Mouse (Mus musculus) liver, embryonic 14.5 days (tissue): Measurements from ENCODE around the gene Ptcra. TPM values are rescaled to one million over a fixed set of nuclear protein-coding genes. Genes with fewer than 3 reads are reported as not detected.

Experiments
- ATAC-seq: fragments of 200-750 bp; cut with Nextera tagmentation; 2 replicates; pipeline ENCODE4 v1.8.0; 2017; ENCODE audit warnings: moderate number of reproducible peaks, mild to moderate bottlenecking, moderate library complexity; ENCODE audit not compliant: insufficient read depth
- DNase-seq, 3 experiments: peaks; one replicate each; pipeline ENCODE4 v3.0.0-alpha.2; 2012 to 2013; ENCODE audit warnings: low read depth in 3 of 3, low spot score in 3 of 3
- H3K27ac ChIP-seq: fragments of 300-500 bp; sonication (generic); 2 replicates; pipeline ENCODE4 v1.5.1; 2014; ENCODE audit warnings: moderate library complexity, mild to moderate bottlenecking, control low read depth, inconsistent platforms
- H3K27me3 ChIP-seq: fragments of 300-500 bp; sonication (generic); 2 replicates; pipeline ENCODE4 v1.6.1; 2014; ENCODE audit warnings: mild to moderate bottlenecking, low read length, moderate library complexity; ENCODE audit not compliant: control insufficient read depth, insufficient read depth
- H3K36me3 ChIP-seq: fragments of 300-500 bp; sonication (generic); replicated peaks from 2 replicates; pipeline ENCODE4 v1.6.1; 2014; ENCODE audit warnings: low read depth; ENCODE audit not compliant: control insufficient read depth, insufficient read depth
- H3K4me1 ChIP-seq, 2 experiments: fragments of 200-500 bp in 1 of 2; fragments of 300-500 bp in 1 of 2; sonication (generic) in 1 of 2; replicated peaks; 2 replicates each; pipeline ENCODE4 v1.6.1; 2012 to 2014; ENCODE audit warnings: antibody characterized with exemption in 1 of 2, inconsistent platforms in 1 of 2, low read length in 1 of 2; ENCODE audit not compliant: control insufficient read depth in 2 of 2, insufficient read depth in 2 of 2
- H3K4me2 ChIP-seq: fragments of 300-500 bp; sonication (generic); 2 replicates; pipeline ENCODE4 v1.6.1; 2014; ENCODE audit warnings: low read depth, mild to moderate bottlenecking, control low read depth, moderate library complexity
- H3K4me3 ChIP-seq, 2 experiments: fragments of 200-500 bp in 1 of 2; fragments of 300-500 bp in 1 of 2; sonication (generic) in 1 of 2; 2 replicates each; pipeline ENCODE4 v1.5.1; 2012 to 2014; ENCODE audit warnings: low read depth in 2 of 2, low read length in 2 of 2, mild to moderate bottlenecking in 2 of 2, control low read depth in 1 of 2, inconsistent platforms in 1 of 2, moderate library complexity in 1 of 2; ENCODE audit not compliant: insufficient read depth in 1 of 2
- H3K9ac ChIP-seq: fragments of 300-500 bp; sonication (generic); replicated peaks from 2 replicates; pipeline ENCODE4 v1.6.1; 2014; ENCODE audit warnings: mild to moderate bottlenecking, control low read depth, moderate library complexity
- H3K9me3 ChIP-seq: fragments of 300-500 bp; sonication (generic); 2 replicates; pipeline ENCODE4 v1.6.1; 2016; ENCODE audit warnings: low read length, mixed read lengths; ENCODE audit not compliant: control insufficient read depth
- CTCF ChIP-seq: IDR thresholded peaks from 2 replicates; pipeline ENCODE4 v1.5.1; 2016; ENCODE audit warnings: antibody characterized with exemption, low read depth, control low read depth
- EP300 ChIP-seq: IDR thresholded peaks from 2 replicates; pipeline ENCODE4 v1.6.1; 2016; ENCODE audit warnings: antibody characterized with exemption, low read depth
- WGBS: fragments of 180-500 bp; shearing (Covaris S2); extraction: QIAGEN DNeasy Blood & Tissue Kit; methylation state at CpG from one replicate; pipeline ENCODE4 v1.1.7; 2014; ENCODE audit not compliant: insufficient replicate concordance; 5-methylcytosine and 5-hydroxymethylcytosine counted together
- polyA plus RNA-seq, 2 experiments: library from polyadenylated mRNA; depleted of rRNA in 1 of 2; stranded (reverse) in 1 of 2; unstranded in 1 of 2; fragments of >200 nt; fragmentation: Nextera tagmentation in 1 of 2; extraction: Ambion mirVana in 1 of 2; gene quantifications; 2 replicates each; pipeline versions ENCODE4 v1.2.1 to v1.2.3; 2012 to 2014

Gene Ptcra
- polyA plus RNA-seq, 2 experiments: 0.04 to 0.10 TPM

DNA sequence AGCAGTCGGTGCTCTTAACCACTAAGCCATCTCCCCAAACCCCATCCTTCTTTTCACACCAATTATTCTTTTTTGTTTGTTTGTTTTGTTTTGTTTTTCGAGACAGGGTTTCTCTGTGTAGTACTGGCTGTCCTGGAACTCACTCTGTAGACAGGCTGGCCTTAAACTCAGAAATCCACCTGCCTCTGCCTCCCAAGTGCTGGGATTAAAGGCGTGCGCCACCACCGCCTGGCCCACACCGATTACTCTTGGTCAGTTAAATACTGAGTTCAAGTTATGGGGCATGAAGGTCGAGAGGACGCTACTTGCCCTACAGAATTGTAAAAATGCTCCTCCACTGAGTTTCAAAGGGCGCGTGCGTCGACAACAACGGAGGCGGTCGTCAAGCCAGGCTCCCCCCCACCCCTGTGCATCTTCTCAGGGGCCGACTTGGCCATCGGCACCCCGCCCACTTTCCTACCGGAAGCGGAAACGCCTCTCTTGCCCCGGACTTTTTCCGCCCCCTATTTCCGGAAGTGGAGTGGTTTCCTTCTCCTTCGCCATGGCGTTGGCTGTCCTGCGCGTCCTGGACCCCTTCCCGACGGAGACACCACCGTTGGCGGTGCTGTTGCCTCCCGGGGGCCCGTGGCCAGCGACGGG is 52.4 kb downstream of the Ptcra start, which contains the start of gene Pex6:
Pex6 (plus strand) TSS at position 505 of the 639 bp plus-strand sequence.
- TF ChIP-seq CTCF: peak; percentile 13; the same call in 1 of the 2 replicates
- TF ChIP-seq EP300: no peak
- H3K4me1 ChIP-seq: peaks cover 3 to 9% of the 10 kb centered on the region in 2 experiments; a peak in 3 of 4 replicates
- H3K27ac ChIP-seq: no peak within 1 kb of the TSS
- peaks cover 12% of the 10 kb centered on the region for H3K36me3 ChIP-seq
- peak within 1 kb of the TSS; percentile 92 for H3K4me2 ChIP-seq
- no peaks in the 10 kb centered on the region for H3K27me3 ChIP-seq
- H3K4me3 ChIP-seq: peak within 1 kb of the TSS; percentile 78 to 97
- no peaks in the 10 kb centered on the region for H3K9me3 ChIP-seq
- ATAC-seq (peak; percentile 84), DNase-seq (peak; percentile 79 to 84 (median 83))
- 8% methylated on average over 36 of the region's 36 CpGs for WGBS
- peak within 1 kb of the TSS; percentile 71 for H3K9ac ChIP-seq

DNA sequence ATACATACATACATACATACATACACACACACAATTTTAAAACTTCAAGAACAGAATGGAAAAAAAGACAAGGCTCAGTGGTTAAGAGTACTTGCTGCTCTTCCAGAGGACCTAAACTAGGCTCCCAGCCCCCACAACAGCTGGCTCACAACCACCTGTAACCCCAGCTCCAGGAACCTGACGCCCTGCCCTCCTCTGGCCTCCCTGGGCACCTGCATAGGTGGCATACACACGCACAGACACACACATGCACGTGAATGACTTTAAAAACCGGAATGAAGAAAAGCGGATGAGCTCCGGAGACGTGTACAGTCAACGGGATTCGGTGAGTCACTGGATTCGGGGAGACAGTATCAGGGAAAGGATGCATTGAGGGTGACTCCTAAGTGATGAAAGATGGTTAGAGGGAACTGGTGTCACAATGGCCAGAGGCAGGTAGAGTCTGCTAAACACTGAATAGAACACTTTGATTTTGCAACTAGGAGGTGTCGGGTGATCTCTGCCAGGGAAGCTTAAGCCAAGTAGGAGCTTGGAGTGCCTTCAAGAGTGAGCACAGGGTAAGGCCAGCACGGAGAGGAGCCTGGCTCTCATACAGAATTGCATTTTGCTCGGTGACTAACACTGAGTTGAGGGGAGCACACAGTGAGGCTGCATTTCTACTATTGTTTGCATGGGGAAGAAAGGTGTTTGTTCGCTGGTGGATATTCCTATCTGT is 57.0 kb downstream of the Ptcra start:
- Histone ChIP-seq H3K4me1 (peaks cover 4 to 23% of the 10 kb centered on the region in 2 experiments), H3K4me3 (no peak overlapping the region), H3K4me2 (no peak overlapping the region), H3K27ac (no peak overlapping the region), H3K9me3 (no peaks in the 10 kb centered on the region), H3K36me3 (no peaks in the 10 kb centered on the region), H3K27me3 (no peaks in the 10 kb centered on the region), H3K9ac (no peak overlapping the region)
- WGBS: 82% methylated on average over 14 of the region's 14 CpGs
- DNase-seq (no peak), ATAC-seq (no peak)
- TF ChIP-seq CTCF (0 out of 2 replicates have a peak, but pooled peaks have one; percentile 2), EP300 (no peak)

Other genes starting within 250 kb of the Ptcra start
- 0.59 and 0.92 TPM in 2 replicates for gene Cul9, start 217.3 kb downstream of the Ptcra start, polyA plus RNA-seq (2012; rRNA removed)
- gene Cul9, start 217.3 kb downstream of the Ptcra start, polyA plus RNA-seq (2014; fragmentation: Nextera tagmentation; extraction: Ambion mirVana): 0.34 and 0.46 TPM in 2 replicates
- gene Srf, start 207.5 kb downstream of the Ptcra start, polyA plus RNA-seq (2012; rRNA removed): 16.0 and 22.0 TPM in 2 replicates
- gene Srf, start 207.5 kb downstream of the Ptcra start, polyA plus RNA-seq (2014; fragmentation: Nextera tagmentation; extraction: Ambion mirVana): 2.5 and 2.6 TPM in 2 replicates
- 3.6 and 3.7 TPM in 2 replicates for gene Ptk7, start 134.2 kb downstream of the Ptcra start, polyA plus RNA-seq (2012; rRNA removed)
- gene Ptk7, start 134.2 kb downstream of the Ptcra start, polyA plus RNA-seq (2014; fragmentation: Nextera tagmentation; extraction: Ambion mirVana): 3.0 and 3.4 TPM in 2 replicates
- gene Klc4, start 117.7 kb downstream of the Ptcra start, polyA plus RNA-seq (2012; rRNA removed): 3.4 and 3.5 TPM in 2 replicates
- 5.2 and 5.5 TPM in 2 replicates for gene Klc4, start 117.7 kb downstream of the Ptcra start, polyA plus RNA-seq (2014; fragmentation: Nextera tagmentation; extraction: Ambion mirVana)
- gene Mrpl2, start 117.5 kb downstream of the Ptcra start, polyA plus RNA-seq (2012; rRNA removed): 36.1 and 46.6 TPM in 2 replicates
- 84.6 and 91.0 TPM in 2 replicates for gene Mrpl2, start 117.5 kb downstream of the Ptcra start, polyA plus RNA-seq (2014; fragmentation: Nextera tagmentation; extraction: Ambion mirVana)
- 11.3 and 14.9 TPM in 2 replicates for gene Cul7, start 113.4 kb downstream of the Ptcra start, polyA plus RNA-seq (2012; rRNA removed)
- gene Cul7, start 113.4 kb downstream of the Ptcra start, polyA plus RNA-seq (2014; fragmentation: Nextera tagmentation; extraction: Ambion mirVana): 7.1 and 8.3 TPM in 2 replicates
- gene Rrp36, start 89.4 kb downstream of the Ptcra start, polyA plus RNA-seq (2012; rRNA removed): 16.4 and 20.3 TPM in 2 replicates
- gene Rrp36, start 89.4 kb downstream of the Ptcra start, polyA plus RNA-seq (2014; fragmentation: Nextera tagmentation; extraction: Ambion mirVana): 11.4 and 14.0 TPM in 2 replicates
- gene Mea1, start 84.9 kb downstream of the Ptcra start, polyA plus RNA-seq (2012; rRNA removed): 27.3 and 34.4 TPM in 2 replicates
- 61.7 and 62.4 TPM in 2 replicates for gene Mea1, start 84.9 kb downstream of the Ptcra start, polyA plus RNA-seq (2014; fragmentation: Nextera tagmentation; extraction: Ambion mirVana)
- gene Klhdc3, start 82.8 kb downstream of the Ptcra start, polyA plus RNA-seq (2012; rRNA removed): 40.2 and 41.5 TPM in 2 replicates
- 46.3 and 49.4 TPM in 2 replicates for gene Klhdc3, start 82.8 kb downstream of the Ptcra start, polyA plus RNA-seq (2014; fragmentation: Nextera tagmentation; extraction: Ambion mirVana)
- 21.3 and 24.1 TPM in 2 replicates for gene Ppp2r5d, start 58.6 kb downstream of the Ptcra start, polyA plus RNA-seq (2012; rRNA removed)
- 23.6 and 24.4 TPM in 2 replicates for gene Ppp2r5d, start 58.6 kb downstream of the Ptcra start, polyA plus RNA-seq (2014; fragmentation: Nextera tagmentation; extraction: Ambion mirVana)
- 9.3 and 9.6 TPM in 2 replicates for gene Pex6, start 52.2 kb downstream of the Ptcra start, polyA plus RNA-seq (2012; rRNA removed)
- 5.3 and 7.1 TPM in 2 replicates for gene Pex6, start 52.2 kb downstream of the Ptcra start, polyA plus RNA-seq (2014; fragmentation: Nextera tagmentation; extraction: Ambion mirVana)
- gene Gnmt, start 34.5 kb downstream of the Ptcra start, polyA plus RNA-seq (2012; rRNA removed): 15.7 and 18.3 TPM in 2 replicates
- gene Gnmt, start 34.5 kb downstream of the Ptcra start, polyA plus RNA-seq (2014; fragmentation: Nextera tagmentation; extraction: Ambion mirVana): 30.8 and 31.2 TPM in 2 replicates
- 15.0 and 18.0 TPM in 2 replicates for gene Cnpy3, start 11.5 kb downstream of the Ptcra start, polyA plus RNA-seq (2012; rRNA removed)
- gene Cnpy3, start 11.5 kb downstream of the Ptcra start, polyA plus RNA-seq (2014; fragmentation: Nextera tagmentation; extraction: Ambion mirVana): 17.7 and 20.7 TPM in 2 replicates
- gene 2310039H08Rik, start 8.9 kb upstream of the Ptcra start, polyA plus RNA-seq (2012; rRNA removed): 36.7 and 37.2 TPM in 2 replicates
- gene 2310039H08Rik, start 8.9 kb upstream of the Ptcra start, polyA plus RNA-seq (2014; fragmentation: Nextera tagmentation; extraction: Ambion mirVana): 62.7 and 63.3 TPM in 2 replicates
- gene Rpl7l1, start 19.0 kb upstream of the Ptcra start, polyA plus RNA-seq (2012; rRNA removed): 23.2 and 38.0 TPM in 2 replicates
- 65.5 and 75.3 TPM in 2 replicates for gene Rpl7l1, start 19.0 kb upstream of the Ptcra start, polyA plus RNA-seq (2014; fragmentation: Nextera tagmentation; extraction: Ambion mirVana)
- 2.5 and 3.0 TPM in 2 replicates for gene Bicral, start 94.8 kb upstream of the Ptcra start, polyA plus RNA-seq (2012; rRNA removed)
- gene Bicral, start 94.8 kb upstream of the Ptcra start, polyA plus RNA-seq (2014; fragmentation: Nextera tagmentation; extraction: Ambion mirVana): 3.4 and 3.5 TPM in 2 replicates
- 9.3 and 9.4 TPM in 2 replicates for gene Tbcc, start 127.0 kb upstream of the Ptcra start, polyA plus RNA-seq (2012; rRNA removed)
- 21.8 and 23.1 TPM in 2 replicates for gene Tbcc, start 127.0 kb upstream of the Ptcra start, polyA plus RNA-seq (2014; fragmentation: Nextera tagmentation; extraction: Ambion mirVana)
- gene Prph2, start 146.7 kb upstream of the Ptcra start, polyA plus RNA-seq (2012; rRNA removed): not detected in 2 replicates
- gene Prph2, start 146.7 kb upstream of the Ptcra start, polyA plus RNA-seq (2014; fragmentation: Nextera tagmentation; extraction: Ambion mirVana): not detected in 2 replicates
- 7.2 and 9.7 TPM in 2 replicates for gene Ubr2, start 246.8 kb upstream of the Ptcra start, polyA plus RNA-seq (2012; rRNA removed)
- 7.3 and 9.5 TPM in 2 replicates for gene Ubr2, start 246.8 kb upstream of the Ptcra start, polyA plus RNA-seq (2014; fragmentation: Nextera tagmentation; extraction: Ambion mirVana)